Mouse (Mus musculus): ENCODE measurements at regions not wholly inside any gene's neighbourhood (a gene's known extent, or its start where the extent isn't known, plus 50 kb on each side); places are given as distances from the start of the nearest gene placed in this dataset.

DNA sequence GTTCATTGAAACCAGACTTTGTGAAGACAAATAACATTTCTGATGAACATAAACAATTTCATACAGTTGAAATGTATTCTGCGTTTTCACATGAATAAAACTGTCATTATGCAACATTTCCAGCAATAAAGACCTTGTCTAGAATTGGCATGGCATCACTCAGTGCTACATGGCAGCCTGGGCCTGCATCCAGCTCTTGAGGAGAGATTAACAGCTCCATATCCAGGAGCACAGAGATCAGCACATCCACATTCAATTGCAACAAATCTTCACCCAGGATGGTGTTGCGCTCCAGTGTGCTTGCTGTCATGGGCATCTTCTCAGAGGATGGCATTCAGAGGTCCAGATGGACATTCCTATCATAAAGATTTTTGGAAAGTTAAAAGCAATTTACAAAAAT, 196.7 kb upstream of the Tmem161b start:
- TF ChIP-seq CTCF (IDR thresholded peaks at IDR 0.05; ENCODE audit: low read depth) = no peak
- no peak for ATAC-seq
- Histone ChIP-seq H3K4me3 (ENCODE audit: low read depth, low read length) (no peak overlapping the region), H3K4me1 (replicated peaks; ENCODE audit: control insufficient read depth, insufficient read depth, low read length) (no peaks in the 10 kb centered on the region), H3K27me3 (replicated peaks; ENCODE audit: control insufficient read depth, insufficient read depth, low read length) (no peaks in the 10 kb centered on the region), H3K36me3 (ENCODE audit: control insufficient read depth, insufficient read depth) (no peaks in the 10 kb centered on the region), H3K9me3 (ENCODE audit: control insufficient read depth) (no peaks in the 10 kb centered on the region), H3K27ac (ENCODE audit: low read depth, low read length) (no peak overlapping the region), H3K4me2 (replicated peaks; ENCODE audit: low read depth) (no peak overlapping the region), H3K9ac (ENCODE audit: low read depth, low read length) (no peak overlapping the region)
- WGBS = 72% methylated on average over 2 of the region's 2 CpGs

DNA sequence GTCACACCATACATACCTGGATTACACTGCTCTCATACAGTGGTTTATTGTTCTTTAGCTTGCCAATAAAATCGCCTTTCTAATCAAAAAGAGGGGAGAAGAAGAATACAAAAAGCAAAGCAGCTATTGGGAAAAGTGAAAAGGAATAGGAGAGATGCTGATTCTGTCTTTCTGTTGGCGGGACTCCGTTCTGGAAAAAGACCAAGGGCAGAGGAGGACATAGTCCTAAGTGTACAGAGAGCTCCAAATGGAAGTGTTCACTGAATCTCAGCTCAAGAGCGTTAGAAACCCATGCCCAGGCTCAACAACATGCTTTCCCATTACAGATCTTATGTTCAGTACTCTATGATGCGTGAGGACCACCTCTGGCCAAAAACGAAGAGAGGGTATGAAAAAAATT, 174.4 kb upstream of the Tmem161b start:
- WGBS = 87% methylated on average over 6 of the region's 6 CpGs
- H3K27ac ChIP-seq (ENCODE audit: low read depth, low read length) = no peak overlapping the region

DNA sequence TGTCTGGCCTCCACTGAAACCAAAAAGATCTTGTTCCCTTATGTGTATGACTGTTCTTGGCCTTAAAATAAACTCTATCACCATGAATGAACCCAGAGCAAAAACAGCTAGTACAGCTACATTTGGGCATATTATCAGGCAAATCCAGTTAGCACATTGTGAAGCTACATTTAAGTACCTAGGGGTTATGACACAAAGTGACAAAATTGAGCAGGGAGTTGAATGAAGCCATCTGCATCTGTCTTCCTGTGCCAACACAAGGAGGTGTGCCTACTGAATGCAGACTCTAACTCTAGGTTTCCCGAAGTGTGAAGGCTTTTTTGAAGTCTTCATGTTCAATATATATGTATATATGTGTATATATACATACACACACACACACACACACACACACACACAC, 169.9 kb upstream of the Tmem161b start:
- no peak overlapping the region for H3K4me2 ChIP-seq (replicated peaks; ENCODE audit: low read depth)
- H3K9ac ChIP-seq (ENCODE audit: low read depth, low read length) = no peak overlapping the region
- no peak overlapping the region for H3K4me3 ChIP-seq (ENCODE audit: low read depth, low read length)
- WGBS = 75% methylated on average over 1 of the region's 1 CpGs
- no peak for TF ChIP-seq CTCF (IDR thresholded peaks at IDR 0.05; ENCODE audit: low read depth)
- no peak overlapping the region for H3K27ac ChIP-seq (ENCODE audit: low read depth, low read length)
- no peaks in the 10 kb centered on the region for H3K27me3 ChIP-seq (replicated peaks; ENCODE audit: control insufficient read depth, insufficient read depth, low read length)
- H3K9me3 ChIP-seq (ENCODE audit: control insufficient read depth) = no peaks in the 10 kb centered on the region
- ATAC-seq = no peak
- no peaks in the 10 kb centered on the region for H3K4me1 ChIP-seq (replicated peaks; ENCODE audit: control insufficient read depth, insufficient read depth, low read length)
- H3K36me3 ChIP-seq (ENCODE audit: control insufficient read depth, insufficient read depth) = no peaks in the 10 kb centered on the region

More for the DNA sequence above, 174.4 kb upstream of the Tmem161b start:
- Histone ChIP-seq H3K4me3 (ENCODE audit: low read depth, low read length) (no peak overlapping the region), H3K4me1 (replicated peaks; ENCODE audit: control insufficient read depth, insufficient read depth, low read length) (no peaks in the 10 kb centered on the region), H3K9ac (ENCODE audit: low read depth, low read length) (no peak overlapping the region), H3K9me3 (ENCODE audit: control insufficient read depth) (no peaks in the 10 kb centered on the region), H3K36me3 (ENCODE audit: control insufficient read depth, insufficient read depth) (no peaks in the 10 kb centered on the region), H3K27me3 (replicated peaks; ENCODE audit: control insufficient read depth, insufficient read depth, low read length) (no peaks in the 10 kb centered on the region), H3K4me2 (replicated peaks; ENCODE audit: low read depth) (no peak overlapping the region)
- TF ChIP-seq CTCF (IDR thresholded peaks at IDR 0.05; ENCODE audit: low read depth) = no peak
- no peak for ATAC-seq

DNA sequence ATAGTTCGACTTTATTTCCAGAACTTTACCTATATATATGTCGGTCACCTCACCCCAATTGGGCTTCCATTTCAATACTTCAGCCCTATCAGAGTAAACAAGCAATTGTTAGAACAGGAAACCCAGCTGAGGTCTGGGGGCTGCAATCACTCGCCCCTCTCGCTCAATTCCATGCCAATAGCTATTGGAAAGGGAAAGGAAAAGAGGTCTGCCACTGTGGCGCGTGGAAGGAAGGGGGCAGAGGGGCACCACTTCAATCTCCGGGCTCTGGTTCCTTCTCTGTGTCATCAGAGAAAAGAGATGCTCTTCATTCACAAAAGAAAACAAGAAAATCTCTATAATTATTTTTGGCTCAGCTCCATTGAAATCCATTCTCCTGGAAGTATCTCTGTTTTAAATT, 167.1 kb upstream of the Tmem161b start:
- ATAC-seq = no peak
- WGBS = 77% methylated on average over 7 of the region's 7 CpGs
- H3K4me2 ChIP-seq (replicated peaks; ENCODE audit: low read depth) = no peak overlapping the region
- H3K36me3 ChIP-seq (ENCODE audit: control insufficient read depth, insufficient read depth) = no peaks in the 10 kb centered on the region
- no peak overlapping the region for H3K27ac ChIP-seq (ENCODE audit: low read depth, low read length)
- H3K9me3 ChIP-seq (ENCODE audit: control insufficient read depth) = no peaks in the 10 kb centered on the region
- no peak for TF ChIP-seq CTCF (IDR thresholded peaks at IDR 0.05; ENCODE audit: low read depth)
- no peaks in the 10 kb centered on the region for H3K4me1 ChIP-seq (replicated peaks; ENCODE audit: control insufficient read depth, insufficient read depth, low read length)
- H3K27me3 ChIP-seq (replicated peaks; ENCODE audit: control insufficient read depth, insufficient read depth, low read length) = no peaks in the 10 kb centered on the region
- no peak overlapping the region for H3K4me3 ChIP-seq (ENCODE audit: low read depth, low read length)
- no peak overlapping the region for H3K9ac ChIP-seq (ENCODE audit: low read depth, low read length)

DNA sequence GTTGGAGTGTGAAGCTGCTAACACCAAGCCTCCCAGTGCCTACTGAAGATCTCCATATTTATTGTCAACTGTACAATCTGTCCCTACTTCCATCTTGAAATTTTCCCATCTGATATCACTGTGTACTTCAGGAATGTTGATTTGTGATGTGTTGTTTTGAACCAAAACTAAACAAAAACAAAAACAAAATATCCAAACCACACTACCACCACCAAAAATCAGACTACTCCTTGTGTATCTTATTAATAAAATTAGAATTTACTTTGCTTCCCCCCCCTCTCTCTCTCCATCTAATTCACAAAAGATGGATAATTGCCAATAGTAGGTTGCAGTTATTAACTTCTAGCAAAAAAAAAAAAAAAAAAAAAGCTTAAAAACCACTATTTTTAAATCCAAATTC, 166.5 kb upstream of the Tmem161b start:
- no peak overlapping the region for H3K4me2 ChIP-seq (replicated peaks; ENCODE audit: low read depth)

GRCm38 (mm10) chr13:84056451-84056850, 165.6 kb upstream of the Tmem161b start:
- ATAC-seq = no peak
- TF ChIP-seq CTCF (IDR thresholded peaks at IDR 0.05; ENCODE audit: low read depth) = no peak

More for the DNA sequence above, 166.5 kb upstream of the Tmem161b start:
- no peaks in the 10 kb centered on the region for H3K4me1 ChIP-seq (replicated peaks; ENCODE audit: control insufficient read depth, insufficient read depth, low read length)
- H3K9ac ChIP-seq (ENCODE audit: low read depth, low read length) = no peak overlapping the region
- H3K9me3 ChIP-seq (ENCODE audit: control insufficient read depth) = no peaks in the 10 kb centered on the region
- H3K4me3 ChIP-seq (ENCODE audit: low read depth, low read length) = no peak overlapping the region
- H3K27ac ChIP-seq (ENCODE audit: low read depth, low read length) = no peak overlapping the region
- no peak for TF ChIP-seq CTCF (IDR thresholded peaks at IDR 0.05; ENCODE audit: low read depth)
- H3K36me3 ChIP-seq (ENCODE audit: control insufficient read depth, insufficient read depth) = no peaks in the 10 kb centered on the region
- no peak for ATAC-seq
- 0 out of 2 replicates have a peak, but pooled peaks cover 2% of the 10 kb centered on the region for H3K27me3 ChIP-seq (replicated peaks; ENCODE audit: control insufficient read depth, insufficient read depth, low read length)

GRCm38 (mm10) chr13:84056998-84057397, 165.1 kb upstream of the Tmem161b start:
- WGBS = 76% methylated on average over 5 of the region's 5 CpGs
- H3K4me3 ChIP-seq (ENCODE audit: low read depth, low read length) = no peak overlapping the region
- no peak overlapping the region for H3K9ac ChIP-seq (ENCODE audit: low read depth, low read length)
- no peaks in the 10 kb centered on the region for H3K4me1 ChIP-seq (replicated peaks; ENCODE audit: control insufficient read depth, insufficient read depth, low read length)
- ATAC-seq = no peak
- TF ChIP-seq CTCF (IDR thresholded peaks at IDR 0.05; ENCODE audit: low read depth) = no peak
- 0 out of 2 replicates have a peak, but pooled peaks cover 7% of the 10 kb centered on the region for H3K27me3 ChIP-seq (replicated peaks; ENCODE audit: control insufficient read depth, insufficient read depth, low read length)
- no peak overlapping the region for H3K4me2 ChIP-seq (replicated peaks; ENCODE audit: low read depth)
- H3K36me3 ChIP-seq (ENCODE audit: control insufficient read depth, insufficient read depth) = no peaks in the 10 kb centered on the region
- no peaks in the 10 kb centered on the region for H3K9me3 ChIP-seq (ENCODE audit: control insufficient read depth)
- no peak overlapping the region for H3K27ac ChIP-seq (ENCODE audit: low read depth, low read length)

More at GRCm38 (mm10) chr13:84056451-84056850, 165.6 kb upstream of the Tmem161b start:
- Histone ChIP-seq H3K9ac (ENCODE audit: low read depth, low read length) (no peak overlapping the region), H3K9me3 (ENCODE audit: control insufficient read depth) (no peaks in the 10 kb centered on the region), H3K27me3 (replicated peaks; ENCODE audit: control insufficient read depth, insufficient read depth, low read length) (0 out of 2 replicates have a peak, but pooled peaks cover 2% of the 10 kb centered on the region), H3K36me3 (ENCODE audit: control insufficient read depth, insufficient read depth) (no peaks in the 10 kb centered on the region), H3K27ac (ENCODE audit: low read depth, low read length) (no peak overlapping the region), H3K4me1 (replicated peaks; ENCODE audit: control insufficient read depth, insufficient read depth, low read length) (no peaks in the 10 kb centered on the region), H3K4me3 (ENCODE audit: low read depth, low read length) (no peak overlapping the region), H3K4me2 (replicated peaks; ENCODE audit: low read depth) (no peak overlapping the region)
- 54% methylated on average over 3 of the region's 3 CpGs for WGBS
